Mouse (Mus musculus): ENCODE data around the gene Col13a1.

- no peak for TF ChIP-seq CTCF (IDR thresholded peaks at IDR 0.05; ENCODE audit: low read depth)
- TF ChIP-seq EP300 (IDR thresholded peaks at IDR 0.05; ENCODE audit: low read depth): no peak
These were observed 49.9 kb downstream of the Col13a1 start for GRCm38 (mm10) chr10:61928725-61929651.

All from liver, embryonic 14.5 days (tissue).